Mouse (Mus musculus): Measurements from ENCODE around the gene Btg2.

The Btg2 gene

DNA sequence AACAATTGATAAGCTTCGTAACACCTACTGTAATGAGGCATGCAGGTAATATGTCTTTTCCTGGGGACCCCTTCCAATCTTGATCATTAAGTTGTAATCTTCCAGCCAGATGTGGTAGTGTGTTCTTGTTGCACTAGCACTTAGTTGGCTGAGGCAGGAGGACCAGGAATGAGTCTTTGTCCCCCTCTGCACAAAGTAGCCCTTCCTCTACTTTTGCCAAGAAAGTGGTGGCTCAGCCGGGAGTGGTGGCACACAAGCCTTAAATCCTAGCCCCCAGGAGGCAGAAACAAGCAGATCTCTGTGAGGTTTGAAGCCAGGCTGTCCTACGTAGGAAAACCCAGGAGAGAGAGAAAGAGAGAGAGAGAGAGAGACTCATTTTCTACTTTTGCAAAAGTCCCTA is 17.0 kb downstream of the Btg2 start:
- in situ Hi-C loops (cut with MboI, MseI) = loop anchor here (5.0 kb wide), 1 partner anchor 1020 kb away; no protein-coding TSS in a partner anchor

DNA sequence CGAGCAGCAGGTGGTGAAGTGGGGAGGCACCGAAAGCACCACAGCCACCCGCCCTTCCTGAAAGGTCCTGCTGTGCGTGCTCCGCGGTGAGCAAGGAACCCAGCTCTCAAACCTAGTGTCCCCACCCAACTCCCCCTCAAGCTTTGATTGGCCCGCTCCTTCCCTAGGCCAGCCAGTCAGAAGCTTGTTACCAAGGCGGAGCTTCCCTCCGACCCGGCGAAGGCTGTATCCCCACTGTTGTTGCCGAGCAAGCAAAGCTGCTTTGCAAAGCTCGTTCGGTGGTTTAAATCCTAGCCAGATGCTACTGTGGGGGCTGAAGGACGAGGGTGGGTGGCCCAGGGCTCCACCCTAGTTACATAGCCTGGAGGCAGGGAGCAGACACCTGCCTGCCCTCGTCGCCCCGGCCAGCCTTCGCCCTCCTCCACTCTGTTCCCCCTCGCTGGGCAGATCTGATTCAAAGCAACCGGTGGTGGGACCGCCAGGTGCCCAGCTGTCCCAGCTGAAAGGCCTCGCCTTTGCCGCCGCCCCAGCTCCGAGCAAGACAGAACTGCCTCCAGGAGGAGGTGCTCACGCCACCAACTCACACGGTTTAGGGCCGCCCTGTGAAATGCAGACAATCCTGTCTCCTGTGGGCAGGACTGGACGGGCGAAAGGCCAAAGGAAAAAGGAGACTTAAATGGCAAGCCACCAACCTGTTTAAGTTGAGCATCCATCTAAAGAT is 17.9 kb downstream of the Btg2 start:
- in situ Hi-C loops (cut with MboI, MseI) = loop anchor here (5.0 kb wide), 1 partner anchor 1019 kb away; no protein-coding TSS in a partner anchor

DNA sequence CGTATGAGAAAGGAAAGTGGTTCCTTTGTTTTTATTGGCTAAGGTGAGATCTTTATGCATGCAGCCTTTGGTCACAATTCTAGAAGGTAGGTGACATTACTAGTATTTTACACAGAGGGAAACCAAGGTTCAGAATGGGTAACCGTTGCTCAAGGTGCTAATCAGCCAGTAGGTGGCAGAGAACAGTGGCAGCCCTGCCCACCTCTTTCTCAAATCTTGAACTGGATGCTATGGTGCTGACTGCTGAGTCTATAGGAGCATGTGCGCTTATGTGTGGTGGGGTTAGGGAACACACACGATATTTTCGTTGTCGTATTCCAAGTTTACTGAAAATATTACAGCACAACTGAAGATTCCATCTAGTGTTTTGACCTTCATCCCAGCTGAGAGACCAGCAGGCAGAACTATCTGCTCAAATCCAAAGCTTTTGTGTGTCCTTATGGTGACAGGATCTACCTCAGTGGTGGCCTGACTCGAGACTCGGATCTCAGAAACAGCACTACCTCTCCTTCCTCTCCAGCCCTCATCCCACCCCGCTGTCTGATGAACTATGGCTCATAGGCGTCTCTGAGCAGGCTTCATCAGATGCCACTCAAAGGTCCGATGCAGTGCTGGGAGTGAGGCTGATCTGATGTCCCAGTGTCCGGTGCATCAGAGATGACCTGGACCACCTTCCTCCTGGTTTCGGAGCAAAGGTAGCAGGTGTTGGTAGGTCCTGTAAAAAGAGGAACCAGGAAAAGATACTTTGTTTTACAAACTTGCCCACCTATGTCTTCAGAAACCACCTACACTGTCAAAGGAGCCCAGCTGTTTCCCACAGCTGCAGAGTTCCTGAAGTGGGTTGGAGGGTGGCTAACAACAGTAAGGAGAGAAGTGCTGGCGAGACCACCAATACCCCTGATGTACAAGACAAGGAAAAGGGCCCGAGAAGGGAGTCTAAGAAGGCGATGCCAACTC is 18.9 kb downstream of the Btg2 start:
- in situ Hi-C loops (cut with MboI, MseI) = loop anchor here (5.0 kb wide), 2 partner anchors 47 to 1018 kb away; no protein-coding TSS in a partner anchor

DNA sequence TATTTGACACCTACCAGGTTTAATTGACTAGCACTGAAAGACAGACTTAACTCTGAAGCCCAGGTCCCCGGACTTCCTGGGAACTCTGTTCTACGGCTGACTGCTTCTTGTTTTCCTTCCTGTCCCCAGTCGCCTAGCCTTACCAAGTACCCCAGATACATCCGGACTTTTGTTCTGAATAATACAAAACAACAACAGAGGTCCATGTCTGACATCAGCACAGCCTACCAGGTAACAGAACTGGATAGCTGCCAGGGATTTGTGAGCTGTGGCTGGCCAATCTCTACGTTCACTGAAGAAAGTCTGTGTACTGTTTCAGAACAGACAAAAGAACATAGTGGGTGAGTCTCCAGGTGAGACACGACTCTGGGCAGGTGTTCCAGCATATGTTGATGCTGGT is 20.1 kb downstream of the Btg2 start:
- in situ Hi-C loops (cut with MboI, MseI) = loop anchor here (5.0 kb wide), 1 partner anchor 48 kb away; no protein-coding TSS in a partner anchor

DNA sequence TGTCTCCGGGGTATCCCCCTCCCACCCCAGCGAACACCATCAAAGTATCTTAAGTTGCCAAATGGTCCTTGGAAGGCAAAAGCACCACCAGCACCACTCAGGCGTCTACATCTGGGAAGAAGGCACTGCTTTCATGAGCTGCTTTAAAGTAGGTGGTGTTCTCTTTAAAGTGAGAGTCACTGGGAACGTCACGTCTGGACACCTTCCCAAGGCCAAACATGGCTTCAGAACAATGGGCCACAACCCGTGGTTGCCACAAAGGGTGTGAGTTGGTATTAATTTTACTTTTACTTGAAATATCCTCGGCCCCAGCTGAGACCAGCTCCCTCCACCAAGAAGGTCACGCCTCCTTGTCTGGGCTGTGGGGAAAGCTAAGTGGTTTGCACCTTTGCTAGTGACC is 21.2 kb downstream of the Btg2 start:
- in situ Hi-C loops (cut with MboI, MseI) = loop anchor here (5.0 kb wide), 1 partner anchor 50 kb away; no protein-coding TSS in a partner anchor

DNA sequence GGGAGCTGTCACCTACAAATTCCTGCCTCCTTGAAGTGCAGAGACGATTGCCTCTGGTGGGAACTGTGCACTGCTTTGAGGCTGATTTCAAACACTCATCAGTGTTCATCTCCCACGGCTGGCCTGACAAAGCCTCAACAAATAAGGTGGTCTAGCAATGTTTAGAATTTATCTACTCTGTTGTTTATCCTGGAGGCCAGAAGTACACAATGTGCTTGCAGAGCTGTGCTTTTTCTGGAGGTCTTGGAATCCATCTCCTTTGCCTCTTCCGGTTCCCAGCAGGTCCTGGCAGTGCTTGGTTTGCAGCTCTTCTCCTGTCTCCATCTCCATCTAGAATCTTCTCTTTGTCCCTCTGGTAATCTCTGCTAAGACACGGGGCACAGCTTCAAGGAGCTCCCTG is 22.6 kb downstream of the Btg2 start:
- in situ Hi-C loops (cut with MboI, MseI) = loop anchor here (5.0 kb wide), 1 partner anchor 51 kb away; no protein-coding TSS in a partner anchor

DNA sequence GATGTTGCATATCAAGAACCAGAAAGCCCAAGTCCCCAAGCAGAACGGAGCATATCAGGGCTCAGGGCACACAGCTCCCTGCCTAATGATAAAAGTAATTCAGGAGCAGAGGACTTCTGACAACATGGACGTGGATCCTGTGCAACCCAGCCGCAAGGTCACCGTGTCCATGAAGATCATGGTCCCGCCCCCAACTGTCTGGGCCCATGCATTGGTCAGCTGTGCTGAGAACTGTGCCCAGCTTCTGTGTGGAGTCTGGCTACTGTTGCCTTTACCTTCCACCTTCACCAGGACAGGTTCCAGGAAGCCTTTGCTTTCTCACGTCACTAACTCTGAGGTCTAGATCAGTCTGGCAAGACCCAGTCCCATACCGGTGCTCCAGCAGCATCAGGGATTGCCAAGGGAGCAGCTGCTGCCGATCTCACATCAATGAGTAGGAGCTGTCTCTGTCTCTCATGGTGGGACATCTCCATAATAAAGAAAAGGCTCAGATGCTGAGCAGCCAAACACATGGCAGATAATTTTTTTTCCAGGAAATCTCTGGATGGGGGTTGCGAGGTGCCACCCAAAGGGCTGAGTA is 23.2 kb downstream of the Btg2 start:
- in situ Hi-C loops (cut with MboI, MseI) = loop anchor here (5.0 kb wide), 1 partner anchor 52 kb away; no protein-coding TSS in a partner anchor

DNA sequence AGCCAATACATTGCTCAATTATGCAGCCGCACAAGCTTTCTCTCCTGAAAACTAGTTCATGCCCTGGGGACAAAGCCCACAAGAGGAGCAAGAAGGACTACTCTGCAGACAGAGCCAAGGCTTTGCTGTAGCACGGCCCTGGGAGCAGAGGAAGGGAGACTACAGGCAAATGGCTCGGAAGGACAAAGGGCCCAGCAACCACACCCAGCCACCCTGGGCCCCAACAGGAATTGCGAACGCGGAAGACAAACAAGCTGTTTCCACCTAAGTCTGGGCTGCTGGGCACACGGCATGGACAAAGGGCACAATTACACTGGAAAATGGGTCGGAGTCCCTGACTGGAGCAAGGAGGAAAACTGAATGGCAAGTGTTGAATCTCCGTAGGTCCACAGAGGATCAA is 23.9 kb downstream of the Btg2 start:
- in situ Hi-C loops (cut with MboI, MseI) = loop anchor here (5.0 kb wide), 1 partner anchor 52 kb away; no protein-coding TSS in a partner anchor

DNA sequence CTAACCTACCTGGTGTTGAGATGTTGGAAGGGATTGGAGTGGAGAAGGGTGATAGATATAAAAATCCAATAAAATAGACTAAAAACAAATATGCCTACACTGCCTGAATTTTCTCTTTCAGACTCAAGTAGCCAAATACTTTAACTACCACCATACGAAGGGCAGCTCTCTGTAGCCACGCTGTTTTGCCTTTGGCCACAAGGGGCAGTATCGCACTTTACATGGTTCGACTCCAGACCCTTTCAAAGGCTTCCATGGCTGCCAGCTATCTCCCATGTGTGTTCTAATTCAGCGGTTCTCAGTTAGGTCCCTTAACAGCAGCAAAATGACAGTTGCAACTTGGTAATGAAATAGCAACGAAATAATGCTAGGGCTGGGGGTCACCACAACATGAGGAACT is 25.7 kb downstream of the Btg2 start:
- in situ Hi-C loops (cut with MboI, MseI) = no loop called here

DNA sequence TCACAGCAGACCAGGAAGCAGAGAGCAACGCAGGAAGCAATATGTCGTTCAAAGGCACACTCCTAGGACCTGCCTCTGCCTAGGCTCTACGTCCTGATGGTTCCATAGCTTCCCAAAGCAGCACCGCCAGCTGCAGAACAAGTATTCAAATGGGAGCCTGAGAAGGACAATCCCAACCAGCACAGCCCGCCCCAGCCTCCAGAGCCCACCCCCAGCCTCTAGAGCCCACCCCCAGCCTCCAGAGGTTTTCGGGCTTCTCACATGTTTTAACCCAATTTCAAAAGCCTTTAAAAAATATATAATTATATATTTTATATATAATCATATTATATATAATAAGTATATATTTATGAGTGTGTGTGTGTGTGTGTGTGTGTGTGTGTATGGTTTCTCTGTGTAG is 29.4 kb downstream of the Btg2 start:
- in situ Hi-C loops (cut with MboI, MseI) = loop anchor here (5.0 to 10.0 kb wide), 2 partner anchors 137 to 275 kb away; no protein-coding TSS in a partner anchor

DNA sequence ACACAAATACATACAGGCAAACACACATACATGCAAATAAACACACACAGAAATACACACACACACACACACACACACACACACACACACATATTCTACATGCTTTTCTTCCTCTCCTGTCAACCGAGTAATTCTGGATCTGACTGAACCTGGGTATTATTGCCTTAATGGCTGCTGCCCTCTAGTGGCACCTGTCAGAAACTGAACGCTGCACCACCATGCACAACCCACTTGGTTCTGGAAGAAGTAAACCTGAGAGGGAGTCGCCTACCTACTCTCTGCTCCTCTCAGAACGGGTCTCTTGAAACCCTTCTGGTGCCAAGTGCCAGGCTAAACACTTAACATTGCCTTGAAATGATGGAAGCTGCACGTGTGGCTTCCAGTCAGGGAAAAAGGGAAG is 30.2 kb downstream of the Btg2 start:
- in situ Hi-C loops (cut with MboI, MseI) = loop anchor here (5.0 to 10.0 kb wide), 2 partner anchors 136 to 276 kb away; no protein-coding TSS in a partner anchor

DNA sequence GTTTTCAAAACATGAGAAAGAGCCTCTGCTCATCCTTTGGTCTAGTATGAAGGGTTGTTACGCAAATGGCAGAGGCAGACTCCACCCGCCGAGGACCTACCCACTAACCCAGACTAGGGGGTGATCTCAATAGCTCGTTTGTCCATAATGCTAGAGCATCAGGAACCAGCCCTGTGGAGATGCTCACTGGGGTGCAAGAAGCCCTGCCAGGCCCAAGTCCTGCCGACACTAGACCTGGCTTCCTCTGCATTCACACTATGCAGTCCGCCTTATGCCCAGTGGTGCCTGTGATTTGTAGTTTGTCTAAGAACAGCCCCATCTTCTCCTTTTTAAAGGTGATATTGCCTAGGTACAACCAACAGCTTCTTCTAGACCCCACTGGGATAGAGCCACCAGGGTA is 31.5 kb downstream of the Btg2 start:
- in situ Hi-C loops (cut with MboI, MseI) = loop anchor here (5.0 to 10.0 kb wide), 2 partner anchors 135 to 277 kb away; no protein-coding TSS in a partner anchor

DNA sequence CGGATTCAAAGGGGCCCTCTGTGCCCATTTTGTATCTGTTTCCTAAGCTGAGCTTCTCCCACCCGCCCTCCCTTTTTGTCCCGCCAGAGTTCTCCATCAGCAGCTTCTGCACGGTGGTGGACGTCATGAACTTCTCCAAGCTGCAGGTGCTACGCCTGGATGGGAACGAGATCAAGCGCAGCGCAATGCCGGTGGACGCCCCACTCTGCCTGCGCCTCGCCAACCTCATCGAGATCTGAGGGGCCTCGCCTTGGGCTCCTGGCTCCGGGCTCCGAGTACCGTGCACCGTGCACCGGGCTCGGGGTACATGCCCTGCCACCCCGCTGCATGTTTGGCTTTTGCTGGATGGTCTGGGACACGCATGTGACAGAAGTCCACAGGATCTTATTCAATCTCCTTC is 32.5 kb downstream of the Btg2 start:
- in situ Hi-C loops (cut with MboI, MseI) = loop anchor here (5.0 to 10.0 kb wide), 2 partner anchors 134 to 278 kb away; no protein-coding TSS in a partner anchor

DNA sequence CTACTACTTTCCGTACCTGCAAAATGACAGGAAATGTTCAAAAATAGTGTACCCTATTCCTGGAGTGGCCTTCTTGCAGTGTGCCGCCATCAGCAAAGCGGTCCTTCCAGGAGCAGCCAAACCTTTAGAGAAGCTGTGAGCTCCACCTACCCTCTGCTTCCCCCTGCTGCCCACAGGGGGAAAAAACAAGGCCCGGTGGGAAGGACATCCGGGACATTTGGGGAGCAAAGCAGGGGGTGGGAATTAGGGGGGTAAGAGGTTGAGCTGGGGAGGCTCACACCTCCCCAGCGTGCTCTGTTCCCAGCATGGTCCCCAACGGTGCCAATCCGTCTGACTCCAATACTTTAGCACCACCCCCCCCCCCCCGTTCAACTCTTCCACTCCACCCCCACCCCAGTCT is 32.9 kb downstream of the Btg2 start:
- in situ Hi-C loops (cut with MboI, MseI) = loop anchor here (5.0 to 10.0 kb wide), 2 partner anchors 134 to 279 kb away; no protein-coding TSS in a partner anchor

DNA sequence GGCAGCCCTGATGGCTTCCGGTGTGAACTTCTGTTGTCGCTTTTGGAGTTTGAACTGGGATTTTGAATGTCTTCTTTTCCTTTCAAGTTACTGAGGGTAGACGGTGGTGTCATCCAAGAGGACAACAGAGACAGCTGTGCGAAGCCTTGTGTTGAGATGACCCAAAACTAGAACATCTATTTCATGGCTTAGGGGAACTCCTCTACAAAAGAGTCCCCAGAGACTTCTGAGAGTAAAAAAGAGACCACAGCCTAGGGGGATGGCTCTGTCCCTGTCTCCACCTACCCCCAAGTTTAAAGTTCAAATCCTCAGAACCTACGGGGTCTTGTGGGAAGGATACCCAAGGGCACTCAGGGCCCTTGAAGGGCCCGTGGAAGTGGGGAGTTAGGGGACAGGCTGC is 34.1 kb downstream of the Btg2 start:
- in situ Hi-C loops (cut with MboI, MseI) = loop anchor here (5.0 to 10.0 kb wide), 3 partner anchors 133 to 308 kb away; no protein-coding TSS in a partner anchor

DNA sequence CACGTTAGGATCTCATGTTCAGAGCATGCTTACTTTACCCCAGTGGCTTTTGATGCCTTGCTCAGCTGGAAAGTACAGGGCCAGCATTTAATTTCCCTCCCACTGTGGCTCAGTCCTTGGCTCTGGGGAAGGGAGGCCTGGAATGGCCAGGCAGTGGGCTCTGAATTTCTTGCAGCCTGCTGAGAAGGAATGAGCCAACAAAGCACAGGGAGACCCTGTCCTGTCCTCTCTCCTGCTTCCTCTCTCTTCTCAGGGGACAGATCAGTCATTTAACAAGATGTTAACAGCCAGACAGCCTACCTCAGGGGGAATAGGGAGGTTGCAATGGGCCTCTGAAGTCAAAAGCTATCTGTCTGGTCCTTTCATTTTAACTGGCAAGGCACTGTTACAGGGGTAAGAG is 36.6 kb downstream of the Btg2 start:
- in situ Hi-C loops (cut with MboI, MseI) = loop anchor here (5.0 to 10.0 kb wide), 2 partner anchors 282 to 305 kb away; no protein-coding TSS in a partner anchor

DNA sequence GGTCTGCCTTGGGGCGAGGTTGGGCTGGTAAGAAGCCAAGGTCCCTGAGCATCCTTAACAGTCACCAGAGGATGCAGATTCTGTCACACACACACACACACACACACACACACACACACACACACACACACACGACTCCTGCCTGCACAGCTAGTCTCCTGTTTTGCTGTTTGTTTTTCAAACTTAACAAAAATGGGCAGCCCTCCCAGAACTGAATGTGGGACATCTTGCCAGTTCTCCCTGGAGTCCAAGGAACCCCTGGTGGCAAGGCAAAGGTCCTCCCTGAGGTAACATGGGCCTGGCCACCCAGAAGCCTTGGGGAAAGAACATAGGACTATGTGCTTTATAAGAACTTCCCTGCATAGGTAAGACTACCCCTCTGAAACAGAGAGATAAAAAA is 37.0 kb downstream of the Btg2 start:
- in situ Hi-C loops (cut with MboI, MseI) = loop anchor here (5.0 to 10.0 kb wide), 2 partner anchors 283 to 305 kb away; no protein-coding TSS in a partner anchor

DNA sequence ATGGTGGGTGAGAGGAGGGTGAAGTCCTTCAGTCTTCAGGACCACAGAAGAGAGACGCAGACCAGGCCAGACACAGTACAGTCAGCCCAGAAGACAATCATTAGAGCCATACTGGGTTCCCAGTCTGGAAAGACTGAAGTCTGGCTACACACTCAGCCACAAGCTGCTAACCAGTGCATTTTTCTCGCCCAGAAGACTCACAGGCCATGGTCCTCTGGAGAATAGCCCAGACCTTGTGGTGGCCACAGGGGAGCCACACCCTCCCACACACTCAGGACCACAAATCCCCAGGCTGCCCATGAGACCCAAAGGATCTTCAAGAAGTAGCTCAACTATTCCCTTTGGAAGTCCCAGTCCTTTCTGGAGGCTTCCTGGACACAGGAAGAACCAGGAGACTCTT is 39.6 kb downstream of the Btg2 start:
- in situ Hi-C loops (cut with MboI, MseI) = no loop called here

DNA sequence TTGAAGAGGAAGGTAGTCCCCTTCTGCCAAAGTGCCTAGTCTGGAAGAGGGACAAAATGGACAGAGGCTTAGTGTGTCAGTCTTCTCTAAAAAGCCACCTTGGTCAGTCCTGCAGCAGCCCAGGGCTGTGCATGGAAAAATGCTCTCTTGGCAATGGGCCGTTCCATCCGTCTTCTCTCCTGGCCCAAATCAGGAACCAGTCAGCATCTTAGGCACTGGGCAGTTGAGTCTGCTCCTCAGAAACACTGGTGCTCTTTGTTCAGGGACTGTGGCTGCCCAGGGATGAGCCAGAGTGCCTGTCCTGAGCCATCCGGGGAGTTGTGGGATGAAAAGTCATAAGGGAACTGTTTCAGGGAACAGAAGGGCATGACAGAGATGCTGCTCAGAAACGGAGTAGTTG is 40.6 kb downstream of the Btg2 start:
- in situ Hi-C loops (cut with MboI, MseI) = no loop called here

DNA sequence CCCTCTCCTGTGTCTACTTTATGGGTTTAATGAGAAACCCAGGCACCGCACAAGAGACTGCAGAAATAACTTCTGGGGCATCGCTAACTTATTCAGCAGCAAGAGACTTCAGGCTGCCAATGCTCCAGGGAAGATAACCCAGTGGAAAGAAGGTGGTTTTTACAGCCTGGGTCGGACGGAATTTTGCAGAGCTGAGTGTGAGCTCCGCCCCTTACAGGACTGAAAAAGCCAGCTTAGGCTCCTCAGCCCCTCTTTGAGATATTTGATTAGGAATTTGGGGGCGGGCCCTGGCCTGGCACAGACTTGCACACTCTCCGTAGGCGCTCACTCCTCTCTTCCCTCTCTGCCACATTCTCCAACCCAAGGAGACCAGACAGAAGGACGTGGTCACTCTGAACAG is 41.7 kb downstream of the Btg2 start, which contains the start of gene Fmod:
TSS of gene Fmod (plus strand) at position 83 of the 400 bp plus-strand sequence.
- in situ Hi-C loops (cut with MboI, MseI) = no loop called here

DNA sequence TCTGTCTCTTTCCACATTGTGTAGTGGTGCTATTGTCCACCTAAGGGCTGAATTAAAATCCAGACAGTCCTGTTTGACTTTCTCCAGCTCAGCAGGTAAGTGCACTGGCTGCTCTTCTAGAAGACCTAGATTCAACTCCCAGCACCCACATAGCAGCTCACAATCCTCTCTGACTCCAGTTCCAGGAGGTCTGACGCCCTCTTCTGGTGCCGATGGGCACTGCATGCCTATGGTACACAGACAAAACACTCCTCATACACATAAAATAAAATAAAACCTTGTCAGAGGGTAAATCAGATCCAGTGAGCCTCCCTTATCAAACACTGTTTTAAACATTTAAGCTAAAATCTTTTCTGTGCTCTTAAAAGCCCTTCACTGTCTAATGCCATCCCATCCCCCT is 42.4 kb downstream of the Btg2 start:
- in situ Hi-C loops (cut with MboI, MseI) = no loop called here

Data from T-helper 1 cell (primary cell).